Mouse (Mus musculus): ENCODE measurements around the gene Ccnq. TPM values are rescaled to one million over a fixed set of nuclear protein-coding genes. Genes with fewer than 3 reads are reported as not detected.
"Not testable (repeated sequence)": the region's sequence is repeated elsewhere in the genome, so short reads cannot be mapped to it uniquely, and the experiment has no call there.

Gene Ccnq
- polyA plus RNA-seq, 1 experiment from 2014 or later = 50.2 TPM

- Histone ChIP-seq H3K9ac (ENCODE audit: low read length) (no peak overlapping the region), H3K9me3 (ENCODE audit: control insufficient read depth, low read length) (no peaks in the 10 kb centered on the region), H3K4me3 (ENCODE audit: low read depth, low read length) (no peak overlapping the region), H3K4me1 (replicated peaks; ENCODE audit: control insufficient read depth, insufficient read depth, low read length) (0 out of 2 replicates have a peak, but pooled peaks cover 5% of the 10 kb centered on the region), H3K27ac (ENCODE audit: low read depth) (no peak overlapping the region), H3K4me2 (ENCODE audit: low read length) (no peak overlapping the region), H3K36me3 (ENCODE audit: control insufficient read depth, insufficient read depth, low read length) (no peaks in the 10 kb centered on the region), H3K27me3 (replicated peaks; ENCODE audit: control insufficient read depth, insufficient read depth, low read length) (no peaks in the 10 kb centered on the region)
- ATAC-seq (replicated peaks; ENCODE audit: low FRiP score, low TSS enrichment, low read depth) (no peak), DNase-seq (ENCODE audit: low spot score) (no peak)
- 43% methylated on average over 3 of the region's 3 CpGs for WGBS
These were observed 17.2 kb upstream of the Ccnq start for GRCm38 (mm10) chr11:78768778-78769177.

GRCm38 (mm10) chr11:78766069-78766830 lies 14.7 kb upstream of the Ccnq start:
- no peak for ATAC-seq (replicated peaks; ENCODE audit: low FRiP score, low TSS enrichment, low read depth)
- DNase-seq (ENCODE audit: low spot score) = no peak
- Histone ChIP-seq H3K27me3 (replicated peaks; ENCODE audit: control insufficient read depth, insufficient read depth, low read length) (no peaks in the 10 kb centered on the region), H3K9ac (ENCODE audit: low read length) (no peak overlapping the region), H3K36me3 (ENCODE audit: control insufficient read depth, insufficient read depth, low read length) (no peaks in the 10 kb centered on the region), H3K4me1 (replicated peaks; ENCODE audit: control insufficient read depth, insufficient read depth, low read length) (no peaks in the 10 kb centered on the region), H3K4me3 (ENCODE audit: low read depth, low read length) (no peak overlapping the region), H3K27ac (ENCODE audit: low read depth) (no peak overlapping the region), H3K9me3 (ENCODE audit: control insufficient read depth, low read length) (no peaks in the 10 kb centered on the region), H3K4me2 (ENCODE audit: low read length) (no peak overlapping the region)
- whole genome bisulfite sequencing = 83% methylated on average over 6 of the region's 6 CpGs

GRCm38 (mm10) chr11:78764820-78765219 lies 13.3 kb upstream of the Ccnq start:
- Histone ChIP-seq H3K27me3 (replicated peaks; ENCODE audit: control insufficient read depth, insufficient read depth, low read length) (no peaks in the 10 kb centered on the region), H3K36me3 (ENCODE audit: control insufficient read depth, insufficient read depth, low read length) (no peaks in the 10 kb centered on the region), H3K4me1 (replicated peaks; ENCODE audit: control insufficient read depth, insufficient read depth, low read length) (no peaks in the 10 kb centered on the region), H3K9me3 (ENCODE audit: control insufficient read depth, low read length) (no peaks in the 10 kb centered on the region), H3K9ac (ENCODE audit: low read length) (no peak overlapping the region), H3K27ac (ENCODE audit: low read depth) (no peak overlapping the region), H3K4me3 (ENCODE audit: low read depth, low read length) (no peak overlapping the region), H3K4me2 (ENCODE audit: low read length) (no peak overlapping the region)
- ATAC-seq (replicated peaks; ENCODE audit: low FRiP score, low TSS enrichment, low read depth) = no peak
- WGBS = 80% methylated on average over 6 of the region's 6 CpGs
- no peak for DNase-seq (ENCODE audit: low spot score)

GRCm38 (mm10) chr11:78764304-78764703 lies 12.8 kb upstream of the Ccnq start:
- no peak for ATAC-seq (replicated peaks; ENCODE audit: low FRiP score, low TSS enrichment, low read depth)
- no peak for DNase-seq (ENCODE audit: low spot score)
- H3K4me3 ChIP-seq (ENCODE audit: low read depth, low read length) = no peak overlapping the region
- H3K27ac ChIP-seq (ENCODE audit: low read depth) = no peak overlapping the region
- no peaks in the 10 kb centered on the region for H3K9me3 ChIP-seq (ENCODE audit: control insufficient read depth, low read length)
- WGBS = 71% methylated on average over 8 of the region's 8 CpGs
- H3K4me2 ChIP-seq (ENCODE audit: low read length) = no peak overlapping the region
- H3K9ac ChIP-seq (ENCODE audit: low read length) = no peak overlapping the region
- H3K27me3 ChIP-seq (replicated peaks; ENCODE audit: control insufficient read depth, insufficient read depth, low read length) = no peaks in the 10 kb centered on the region
- no peaks in the 10 kb centered on the region for H3K4me1 ChIP-seq (replicated peaks; ENCODE audit: control insufficient read depth, insufficient read depth, low read length)
- no peaks in the 10 kb centered on the region for H3K36me3 ChIP-seq (ENCODE audit: control insufficient read depth, insufficient read depth, low read length)

- no peak overlapping the region for H3K4me2 ChIP-seq (ENCODE audit: low read length)
- no peaks in the 10 kb centered on the region for H3K36me3 ChIP-seq (ENCODE audit: control insufficient read depth, insufficient read depth, low read length)
- no peaks in the 10 kb centered on the region for H3K27me3 ChIP-seq (replicated peaks; ENCODE audit: control insufficient read depth, insufficient read depth, low read length)
- no peaks in the 10 kb centered on the region for H3K9me3 ChIP-seq (ENCODE audit: control insufficient read depth, low read length)
- ATAC-seq (replicated peaks; ENCODE audit: low FRiP score, low TSS enrichment, low read depth) (no peak), DNase-seq (ENCODE audit: low spot score) (no peak)
- WGBS = 41% methylated on average over 5 of the region's 5 CpGs
- no peak overlapping the region for H3K9ac ChIP-seq (ENCODE audit: low read length)
- no peaks in the 10 kb centered on the region for H3K4me1 ChIP-seq (replicated peaks; ENCODE audit: control insufficient read depth, insufficient read depth, low read length)
- H3K4me3 ChIP-seq (ENCODE audit: low read depth, low read length) = no peak overlapping the region
- no peak overlapping the region for H3K27ac ChIP-seq (ENCODE audit: low read depth)
These were observed 10.7 kb upstream of the Ccnq start for GRCm38 (mm10) chr11:78762201-78762600.

GRCm38 (mm10) chr11:78761086-78761485 lies 9.6 kb upstream of the Ccnq start:
- Histone ChIP-seq H3K4me3 (ENCODE audit: low read depth, low read length) (no peak overlapping the region), H3K4me1 (replicated peaks; ENCODE audit: control insufficient read depth, insufficient read depth, low read length) (no peaks in the 10 kb centered on the region), H3K36me3 (ENCODE audit: control insufficient read depth, insufficient read depth, low read length) (no peaks in the 10 kb centered on the region), H3K27ac (ENCODE audit: low read depth) (no peak overlapping the region), H3K9me3 (ENCODE audit: control insufficient read depth, low read length) (no peaks in the 10 kb centered on the region), H3K4me2 (ENCODE audit: low read length) (no peak overlapping the region), H3K27me3 (replicated peaks; ENCODE audit: control insufficient read depth, insufficient read depth, low read length) (no peaks in the 10 kb centered on the region), H3K9ac (ENCODE audit: low read length) (no peak overlapping the region)
- DNase-seq (ENCODE audit: low spot score) = no peak
- no peak for ATAC-seq (replicated peaks; ENCODE audit: low FRiP score, low TSS enrichment, low read depth)
- 78% methylated on average over 9 of the region's 9 CpGs for WGBS

GRCm38 (mm10) chr11:78755299-78755698 lies 3.8 kb upstream of the Ccnq start:
- no peaks in the 10 kb centered on the region for H3K27me3 ChIP-seq (replicated peaks; ENCODE audit: control insufficient read depth, insufficient read depth, low read length)
- no peak overlapping the region for H3K27ac ChIP-seq (ENCODE audit: low read depth)
- no peak for ATAC-seq (replicated peaks; ENCODE audit: low FRiP score, low TSS enrichment, low read depth)
- no peak overlapping the region for H3K4me3 ChIP-seq (ENCODE audit: low read depth, low read length)
- H3K9ac ChIP-seq (ENCODE audit: low read length) = no peak overlapping the region
- WGBS = 64% methylated on average over 1 of the region's 1 CpGs
- H3K9me3 ChIP-seq (ENCODE audit: control insufficient read depth, low read length) = no peaks in the 10 kb centered on the region
- no peaks in the 10 kb centered on the region for H3K36me3 ChIP-seq (ENCODE audit: control insufficient read depth, insufficient read depth, low read length)
- no peak overlapping the region for H3K4me2 ChIP-seq (ENCODE audit: low read length)
- 0 out of 2 replicates have a peak, but pooled peaks cover 9% of the 10 kb centered on the region for H3K4me1 ChIP-seq (replicated peaks; ENCODE audit: control insufficient read depth, insufficient read depth, low read length)
- no peak for DNase-seq (ENCODE audit: low spot score)

- H3K27me3 ChIP-seq (replicated peaks; ENCODE audit: control insufficient read depth, insufficient read depth, low read length); H3K9me3 ChIP-seq (ENCODE audit: control insufficient read depth, low read length); H3K4me3 ChIP-seq (ENCODE audit: low read depth, low read length); H3K4me1 ChIP-seq (replicated peaks; ENCODE audit: control insufficient read depth, insufficient read depth, low read length); DNase-seq (ENCODE audit: low spot score); H3K9ac ChIP-seq (ENCODE audit: low read length); ATAC-seq (replicated peaks; ENCODE audit: low FRiP score, low TSS enrichment, low read depth); H3K36me3 ChIP-seq (ENCODE audit: control insufficient read depth, insufficient read depth, low read length); H3K4me2 ChIP-seq (ENCODE audit: low read length); H3K27ac ChIP-seq (ENCODE audit: low read depth): not testable (repeated sequence)
- WGBS = 71% methylated on average over 1 of the region's 1 CpGs
These were observed 2.6 kb upstream of the Ccnq start for GRCm38 (mm10) chr11:78754177-78754576.

GRCm38 (mm10) chr11:78753183-78753582 lies 1.7 kb upstream of the Ccnq start:
- H3K4me1 ChIP-seq (replicated peaks; ENCODE audit: control insufficient read depth, insufficient read depth, low read length) = 0 out of 2 replicates have a peak, but pooled peaks cover 9% of the 10 kb centered on the region
- H3K4me3 ChIP-seq (ENCODE audit: low read depth, low read length) = no peak overlapping the region
- 74% methylated on average over 1 of the region's 1 CpGs for WGBS
- no peak overlapping the region for H3K9ac ChIP-seq (ENCODE audit: low read length)
- peaks cover 13% of the 10 kb centered on the region; the same call in 1 of the 2 replicates for H3K36me3 ChIP-seq (ENCODE audit: control insufficient read depth, insufficient read depth, low read length)
- DNase-seq (ENCODE audit: low spot score) = no peak
- H3K4me2 ChIP-seq (ENCODE audit: low read length) = no peak overlapping the region
- no peak overlapping the region for H3K27ac ChIP-seq (ENCODE audit: low read depth)
- no peak for ATAC-seq (replicated peaks; ENCODE audit: low FRiP score, low TSS enrichment, low read depth)
- no peaks in the 10 kb centered on the region for H3K9me3 ChIP-seq (ENCODE audit: control insufficient read depth, low read length)
- H3K27me3 ChIP-seq (replicated peaks; ENCODE audit: control insufficient read depth, insufficient read depth, low read length) = no peaks in the 10 kb centered on the region
